Mouse (Mus musculus): ENCODE data around the gene Iqcn. TPM values are rescaled to one million over a fixed set of nuclear protein-coding genes. Genes with fewer than 3 reads are reported as not detected.
A peak's percentile ranks its signal among the peaks of the same experiment; 100 is the strongest.

Gene Iqcn
- polyA plus RNA-seq, 1 experiment from 2014 or later = not detected

DNA sequence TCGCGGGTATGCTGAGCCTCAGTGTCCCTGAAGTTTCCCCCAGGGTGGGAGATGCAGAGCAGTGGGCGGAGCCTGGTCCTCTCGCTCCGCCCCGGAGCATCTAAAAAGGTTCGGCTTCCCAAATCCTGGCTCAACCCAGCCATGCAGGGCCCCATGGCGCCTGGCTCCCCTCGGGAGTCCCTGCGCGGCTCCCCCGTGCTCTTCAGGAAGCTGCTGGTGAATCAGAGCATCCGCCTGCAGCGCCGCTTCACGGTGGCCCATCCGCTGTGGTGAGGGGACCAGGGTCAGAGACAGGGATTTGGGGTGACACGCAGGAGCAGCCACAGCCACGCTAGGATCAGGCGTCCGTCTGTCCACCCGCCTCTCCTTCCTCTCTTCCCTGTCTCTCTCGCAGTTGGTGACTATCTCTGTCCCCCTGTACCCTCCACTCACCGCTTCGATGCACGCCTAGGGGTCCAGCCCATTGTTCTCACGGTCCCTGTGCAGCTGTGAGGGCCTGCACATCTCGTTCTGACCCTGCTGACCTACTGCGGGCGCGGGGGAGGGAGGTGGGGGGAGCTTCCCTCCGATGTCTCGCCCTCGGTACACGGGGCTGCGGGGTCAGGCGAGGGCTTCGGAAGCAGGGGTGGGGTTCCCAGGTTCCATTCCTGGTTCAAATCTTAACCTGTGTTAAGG, 39.9 kb downstream of the Iqcn start:
- no peak for DNase-seq (ENCODE audit: low spot score)
- no peak overlapping the region for H3K9ac ChIP-seq (ENCODE audit: low read depth, low read length)
- peak overlapping the region; percentile 7; the same call in 1 of the 2 replicates for H3K4me3 ChIP-seq (ENCODE audit: low read depth, low read length)
- no peaks in the 10 kb centered on the region for H3K9me3 ChIP-seq (ENCODE audit: control insufficient read depth, low read length)
- H3K27me3 ChIP-seq (replicated peaks; ENCODE audit: control insufficient read depth, insufficient read depth, low read length) = peaks cover 80% of the 10 kb centered on the region
- peak; percentile 32; the same call in 1 of the 2 replicates for ATAC-seq (replicated peaks; ENCODE audit: low FRiP score)
- peak overlapping the region; percentile 37 for H3K4me2 ChIP-seq
- no peak overlapping the region for H3K27ac ChIP-seq (ENCODE audit: low read depth, low read length)
- H3K36me3 ChIP-seq (ENCODE audit: control insufficient read depth, insufficient read depth, low read length) = no peaks in the 10 kb centered on the region
- WGBS = 5% methylated on average over 38 of the region's 38 CpGs
- peaks cover 12% of the 10 kb centered on the region for H3K4me1 ChIP-seq (replicated peaks; ENCODE audit: control insufficient read depth, insufficient read depth, low read length)

DNA sequence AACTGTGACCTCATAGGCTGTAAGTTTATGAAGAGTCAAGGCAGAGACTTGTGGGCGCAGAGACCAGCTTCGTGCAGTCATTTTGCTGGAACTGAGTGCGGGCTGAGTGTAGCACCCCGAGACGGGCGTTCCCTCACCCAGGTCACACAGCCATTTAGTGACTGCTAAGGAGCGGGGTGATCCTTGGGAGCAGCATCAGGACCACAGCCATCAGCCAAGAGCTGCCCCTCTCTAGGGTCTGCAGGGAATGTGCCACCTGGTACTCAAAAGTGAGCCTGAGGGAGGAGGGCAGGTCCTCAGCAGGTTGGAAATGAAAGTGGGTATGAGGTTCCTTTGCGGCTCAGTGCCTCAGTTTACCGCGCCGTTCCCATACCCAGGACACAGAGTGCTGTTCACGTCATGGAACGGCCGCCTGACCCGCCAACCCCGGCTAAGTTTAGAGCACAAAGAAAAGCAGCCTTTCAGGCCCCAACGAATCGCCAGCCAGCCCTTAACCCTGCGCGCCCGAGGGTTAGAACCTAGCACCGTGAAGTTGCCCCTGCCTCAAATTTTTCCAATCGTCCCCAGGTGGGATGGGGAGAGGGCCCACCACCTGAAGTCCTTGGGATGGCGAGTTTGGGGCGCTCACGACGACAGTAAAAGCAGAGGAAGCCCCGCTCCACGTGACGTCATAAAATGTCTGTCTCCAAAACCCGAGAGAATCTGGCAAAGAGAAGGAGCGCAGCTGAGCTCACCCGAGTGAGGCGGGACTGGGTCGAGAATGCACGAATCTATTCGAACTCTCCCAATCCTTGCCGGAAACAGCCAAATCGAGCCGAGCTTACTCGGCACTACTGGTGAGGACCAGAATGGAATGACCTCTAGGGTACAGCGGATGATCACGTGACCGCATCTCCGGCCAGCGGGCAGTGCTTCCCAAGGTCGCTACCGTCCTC, 40.7 kb downstream of the Iqcn start:
- H3K36me3 ChIP-seq (ENCODE audit: control insufficient read depth, insufficient read depth, low read length) = no peaks in the 10 kb centered on the region
- H3K4me2 ChIP-seq = peak overlapping the region; percentile 61
- H3K4me1 ChIP-seq (replicated peaks; ENCODE audit: control insufficient read depth, insufficient read depth, low read length) = peaks cover 12% of the 10 kb centered on the region
- WGBS = 7% methylated on average over 48 of the region's 48 CpGs
- DNase-seq (ENCODE audit: low spot score) (no peak), ATAC-seq (replicated peaks; ENCODE audit: low FRiP score) (0 out of 2 replicates have a peak, but pooled peaks have one; percentile 12)
- H3K9ac ChIP-seq (ENCODE audit: low read depth, low read length) = no peak overlapping the region
- H3K27ac ChIP-seq (ENCODE audit: low read depth, low read length) = no peak overlapping the region
- H3K4me3 ChIP-seq (ENCODE audit: low read depth, low read length) = peak overlapping the region; percentile 24
- H3K27me3 ChIP-seq (replicated peaks; ENCODE audit: control insufficient read depth, insufficient read depth, low read length) = peaks cover 85% of the 10 kb centered on the region
- no peaks in the 10 kb centered on the region for H3K9me3 ChIP-seq (ENCODE audit: control insufficient read depth, low read length)

DNA sequence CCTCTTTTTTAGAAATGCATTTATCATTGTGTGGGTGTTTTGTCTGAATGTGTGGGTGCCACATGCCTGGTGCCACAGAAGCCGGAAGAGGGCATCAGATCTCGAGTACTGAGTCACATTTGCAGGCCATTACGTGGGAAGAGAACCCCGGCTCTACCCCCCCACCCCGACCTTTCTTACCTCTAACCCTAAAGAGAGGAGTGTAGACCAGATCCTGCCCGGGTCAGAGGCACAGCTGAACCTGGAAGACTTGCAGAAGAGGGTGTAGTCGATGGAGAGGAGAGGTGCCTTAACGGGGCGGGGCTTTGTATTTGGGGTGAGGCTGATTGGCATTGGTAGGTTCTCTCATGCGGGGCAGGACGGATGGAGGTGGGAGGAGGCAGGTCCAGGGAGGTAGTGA, 41.5 kb downstream of the Iqcn start:
- Histone ChIP-seq H3K27ac (ENCODE audit: low read depth, low read length) (no peak overlapping the region), H3K27me3 (replicated peaks; ENCODE audit: control insufficient read depth, insufficient read depth, low read length) (peaks cover 92% of the 10 kb centered on the region), H3K4me3 (ENCODE audit: low read depth, low read length) (no peak overlapping the region), H3K36me3 (ENCODE audit: control insufficient read depth, insufficient read depth, low read length) (no peaks in the 10 kb centered on the region), H3K4me1 (replicated peaks; ENCODE audit: control insufficient read depth, insufficient read depth, low read length) (peaks cover 12% of the 10 kb centered on the region), H3K4me2 (no peak overlapping the region), H3K9me3 (ENCODE audit: control insufficient read depth, low read length) (no peaks in the 10 kb centered on the region), H3K9ac (ENCODE audit: low read depth, low read length) (no peak overlapping the region)
- ATAC-seq (replicated peaks; ENCODE audit: low FRiP score) (no peak), DNase-seq (ENCODE audit: low spot score) (no peak)
- 34% methylated on average over 11 of the region's 11 CpGs for WGBS

DNA sequence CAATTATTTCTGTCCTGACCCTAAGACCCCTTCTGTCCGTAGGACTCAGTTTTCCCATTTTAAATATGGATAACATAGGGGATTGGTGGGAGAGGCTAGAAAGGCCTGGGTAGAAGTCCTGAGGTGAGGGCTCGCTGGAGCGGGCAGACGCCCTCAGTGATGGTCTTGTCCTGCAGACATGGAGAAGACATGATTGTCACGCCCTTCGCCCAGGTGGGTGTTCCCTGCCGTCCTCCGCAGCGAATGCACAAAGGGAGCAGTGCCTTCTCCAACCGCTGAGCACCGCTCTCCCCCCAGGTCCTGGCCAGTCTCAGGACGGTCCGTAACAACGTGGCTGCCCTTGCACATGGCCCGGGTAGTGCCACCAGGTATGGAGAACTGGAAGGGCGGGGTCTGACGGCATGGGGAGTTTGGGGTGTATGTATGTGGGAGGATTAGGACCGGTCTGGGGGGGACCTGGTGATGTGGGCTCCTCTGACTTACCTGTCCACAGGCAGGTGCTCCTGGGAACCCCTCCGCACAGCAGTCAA, 42.5 kb downstream of the Iqcn start:
- DNase-seq (ENCODE audit: low spot score) (no peak), ATAC-seq (replicated peaks; ENCODE audit: low FRiP score) (no peak)
- 40% methylated on average over 19 of the region's 19 CpGs for WGBS
- H3K9ac ChIP-seq (ENCODE audit: low read depth, low read length) = no peak overlapping the region
- H3K27ac ChIP-seq (ENCODE audit: low read depth, low read length) = no peak overlapping the region
- H3K9me3 ChIP-seq (ENCODE audit: control insufficient read depth, low read length) = no peaks in the 10 kb centered on the region
- H3K27me3 ChIP-seq (replicated peaks; ENCODE audit: control insufficient read depth, insufficient read depth, low read length) = peaks cover 91% of the 10 kb centered on the region
- peaks cover 12% of the 10 kb centered on the region for H3K4me1 ChIP-seq (replicated peaks; ENCODE audit: control insufficient read depth, insufficient read depth, low read length)
- H3K4me2 ChIP-seq = no peak overlapping the region
- H3K4me3 ChIP-seq (ENCODE audit: low read depth, low read length) = no peak overlapping the region
- no peaks in the 10 kb centered on the region for H3K36me3 ChIP-seq (ENCODE audit: control insufficient read depth, insufficient read depth, low read length)

DNA sequence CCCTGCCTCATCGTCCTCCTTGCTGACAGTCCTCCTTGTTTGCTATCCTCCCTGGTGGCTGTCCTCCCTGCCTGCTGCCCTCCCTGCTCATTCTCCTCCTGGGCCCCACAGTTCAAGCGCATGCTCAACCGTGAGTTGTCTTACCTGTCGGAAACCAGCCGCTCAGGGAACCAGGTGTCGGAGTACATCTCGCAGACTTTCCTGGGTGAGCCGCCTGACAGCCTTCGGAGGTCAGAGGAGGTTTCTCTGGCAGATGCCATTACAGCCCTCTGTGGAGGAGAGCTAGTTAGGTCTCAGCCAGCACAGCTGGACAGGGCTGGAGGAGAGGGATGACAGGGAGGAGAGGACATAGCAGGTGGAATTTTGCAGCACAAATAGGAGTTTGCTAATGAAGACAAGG, 43.4 kb downstream of the Iqcn start:
- Histone ChIP-seq H3K27me3 (replicated peaks; ENCODE audit: control insufficient read depth, insufficient read depth, low read length) (peaks cover 84% of the 10 kb centered on the region), H3K9me3 (ENCODE audit: control insufficient read depth, low read length) (no peaks in the 10 kb centered on the region), H3K27ac (ENCODE audit: low read depth, low read length) (no peak overlapping the region), H3K36me3 (ENCODE audit: control insufficient read depth, insufficient read depth, low read length) (no peaks in the 10 kb centered on the region), H3K4me3 (ENCODE audit: low read depth, low read length) (no peak overlapping the region), H3K9ac (ENCODE audit: low read depth, low read length) (no peak overlapping the region), H3K4me2 (no peak overlapping the region), H3K4me1 (replicated peaks; ENCODE audit: control insufficient read depth, insufficient read depth, low read length) (peaks cover 12% of the 10 kb centered on the region)
- DNase-seq (ENCODE audit: low spot score) (no peak), ATAC-seq (replicated peaks; ENCODE audit: low FRiP score) (no peak)
- 59% methylated on average over 9 of the region's 9 CpGs for WGBS

DNA sequence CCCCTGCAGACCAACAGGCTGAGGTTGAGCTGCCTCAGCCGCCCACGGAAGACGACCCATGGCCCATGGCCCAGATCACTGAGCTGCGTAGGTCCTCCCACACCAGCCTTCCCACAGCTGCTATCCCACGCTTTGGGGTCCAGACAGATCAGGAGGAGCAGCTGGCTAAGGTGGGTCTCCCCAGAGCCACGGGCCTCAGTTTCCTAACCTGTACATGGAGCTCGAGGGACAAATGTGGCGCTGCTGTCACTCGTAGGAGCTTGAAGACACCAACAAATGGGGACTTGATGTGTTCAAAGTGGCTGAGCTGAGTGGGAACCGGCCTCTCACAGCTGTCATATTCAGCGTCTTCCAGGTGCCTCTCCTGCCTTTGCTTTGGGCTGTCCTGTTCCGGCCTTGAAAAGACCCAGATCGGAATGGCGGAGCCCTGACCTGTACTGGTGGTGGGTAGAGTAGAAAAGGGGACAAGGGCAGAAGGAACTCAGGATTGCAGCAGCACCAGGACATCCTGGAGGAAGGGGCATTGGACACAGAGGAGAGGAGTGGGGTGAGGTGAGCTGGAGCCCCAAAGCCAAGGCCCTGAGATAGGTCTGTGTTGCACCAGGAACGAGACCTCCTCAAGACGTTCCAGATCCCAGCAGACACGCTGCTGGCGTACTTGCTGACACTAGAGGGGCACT, 44.1 kb downstream of the Iqcn start:
- ATAC-seq (replicated peaks; ENCODE audit: low FRiP score) = no peak
- DNase-seq (ENCODE audit: low spot score) = no peak
- 78% methylated on average over 18 of the region's 18 CpGs for WGBS
- Histone ChIP-seq H3K4me3 (ENCODE audit: low read depth, low read length) (no peak overlapping the region), H3K27me3 (replicated peaks; ENCODE audit: control insufficient read depth, insufficient read depth, low read length) (peaks cover 77% of the 10 kb centered on the region), H3K36me3 (ENCODE audit: control insufficient read depth, insufficient read depth, low read length) (no peaks in the 10 kb centered on the region), H3K9ac (ENCODE audit: low read depth, low read length) (no peak overlapping the region), H3K9me3 (ENCODE audit: control insufficient read depth, low read length) (no peaks in the 10 kb centered on the region), H3K4me1 (replicated peaks; ENCODE audit: control insufficient read depth, insufficient read depth, low read length) (peaks cover 10% of the 10 kb centered on the region; the same call in 1 of the 2 replicates), H3K4me2 (no peak overlapping the region), H3K27ac (ENCODE audit: low read depth, low read length) (no peak overlapping the region)

DNA sequence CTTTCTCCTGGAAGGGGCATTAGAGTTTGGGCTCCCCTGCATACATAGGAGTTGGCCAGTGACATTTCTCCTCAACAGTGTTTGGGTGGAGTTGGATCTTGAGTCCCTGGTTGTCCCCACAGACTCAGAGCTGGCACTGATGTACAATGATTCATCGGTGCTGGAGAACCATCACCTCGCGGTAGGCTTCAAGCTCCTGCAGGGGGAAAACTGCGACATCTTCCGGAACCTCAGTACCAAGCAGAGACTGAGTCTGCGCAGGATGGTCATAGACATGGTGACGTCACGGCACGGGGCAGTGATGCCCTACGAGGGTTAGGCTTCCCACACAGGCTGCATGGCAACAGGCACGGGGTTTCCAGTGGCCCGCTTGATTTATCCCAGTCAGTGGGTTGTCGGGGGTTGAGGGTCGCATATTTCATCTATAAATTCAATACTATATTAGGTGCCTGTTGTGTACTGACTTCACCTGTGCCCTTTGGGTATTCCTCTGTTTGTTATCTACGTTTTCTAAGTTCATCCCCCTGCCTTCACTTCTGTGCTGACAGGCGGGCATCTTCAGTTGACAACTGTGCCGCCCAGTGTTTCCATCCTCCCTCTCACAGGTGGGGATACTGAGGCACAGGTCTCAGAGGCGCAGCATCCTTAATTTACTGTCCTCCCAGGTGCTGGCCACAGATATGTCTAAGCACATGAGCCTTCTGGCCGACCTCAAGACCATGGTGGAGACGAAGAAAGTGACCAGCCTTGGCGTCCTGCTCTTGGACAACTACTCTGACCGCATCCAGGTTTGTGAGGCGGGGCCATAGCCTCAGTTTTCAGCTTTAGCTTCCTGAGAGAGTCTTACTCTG, 45.2 kb downstream of the Iqcn start:
- H3K9ac ChIP-seq (ENCODE audit: low read depth, low read length) = no peak overlapping the region
- DNase-seq (ENCODE audit: low spot score) (no peak), ATAC-seq (replicated peaks; ENCODE audit: low FRiP score) (no peak)
- H3K36me3 ChIP-seq (ENCODE audit: control insufficient read depth, insufficient read depth, low read length) = no peaks in the 10 kb centered on the region
- H3K4me2 ChIP-seq = no peak overlapping the region
- H3K4me3 ChIP-seq (ENCODE audit: low read depth, low read length) = no peak overlapping the region
- H3K27me3 ChIP-seq (replicated peaks; ENCODE audit: control insufficient read depth, insufficient read depth, low read length) = peaks cover 66% of the 10 kb centered on the region
- WGBS = 74% methylated on average over 23 of the region's 23 CpGs
- no peaks in the 10 kb centered on the region for H3K9me3 ChIP-seq (ENCODE audit: control insufficient read depth, low read length)
- no peak overlapping the region for H3K27ac ChIP-seq (ENCODE audit: low read depth, low read length)
- H3K4me1 ChIP-seq (replicated peaks; ENCODE audit: control insufficient read depth, insufficient read depth, low read length) = peaks cover 14% of the 10 kb centered on the region

Measured in liver, embryonic 11.5 days (tissue).